Mouse (Mus musculus) ES-E14 (cell line): Measurements from ENCODE around the gene Pwwp2b.

Experiments used
- CHD2 ChIP-seq: IDR thresholded peaks from 2 replicates; pipeline ENCODE4 v1.6.1; 2014; ENCODE audit warnings: mild to moderate bottlenecking, low read depth, low read length, inconsistent platforms
- HCFC1 ChIP-seq: IDR thresholded peaks from 2 replicates; pipeline ENCODE4 v1.6.1; 2012; ENCODE audit warnings: low read length, inconsistent platforms, borderline replicate concordance; ENCODE audit not compliant: insufficient read depth
- ZC3H11A ChIP-seq: IDR thresholded peaks from 2 replicates; pipeline ENCODE4 v1.6.1; 2012; ENCODE audit warnings: low read depth, mild to moderate bottlenecking, inconsistent platforms, low read length, borderline replicate concordance
- ZNF384 ChIP-seq: IDR thresholded peaks from 2 replicates; pipeline ENCODE4 v1.6.1; 2012; ENCODE audit warnings: low read depth, low read length, inconsistent platforms

- TF ChIP-seq ZC3H11A (no peak), CHD2 (no peak), HCFC1 (no peak), ZNF384 (no peak)
Observed at GRCm38 (mm10) chr7:139279571-139279970, 31.3 kb downstream of the Pwwp2b start.
